Mouse (Mus musculus) heart, postnatal 36 days (tissue): ENCODE data around the gene Fabp3. TPM values are rescaled to one million over a fixed set of nuclear protein-coding genes. Genes with fewer than 3 reads are reported as not detected.

Experiments used
- DNase-seq, 2 experiments: peaks; one replicate each; pipeline ENCODE4 v3.0.0; 2021 to 2022
- intact Hi-C: fragments of 180-260 bp; cut with DNase I; formaldehyde crosslinking; loops from one replicate; pipeline ENCODE4 v1.15.1; 2025
- total RNA-seq, 2 experiments: library from RNA; stranded (reverse); gene quantifications; 2 replicates each; pipeline ENCODE4 v1.2.3; 2021

Fabp3 gene
- total RNA-seq, 2 experiments from 2014 or later = 6,013 to 6,518 TPM

- intact Hi-C loops = loop anchor here (1.0 kb wide), 2 partner anchors 28 to 93 kb away; no protein-coding TSS in a partner anchor
- DNase-seq = peak; percentile 75 to 82
Observed at GRCm38 (mm10) chr4:130292271-130292670, 16.1 kb upstream of the Fabp3 start.

- intact Hi-C loops = no loop called here
- no peak for DNase-seq
Observed at GRCm38 (mm10) chr4:130294513-130294912, 13.9 kb upstream of the Fabp3 start.

GRCm38 (mm10) chr4:130295047-130295745, 13.2 kb upstream of the Fabp3 start:
- intact Hi-C loops = no loop called here
- no peak for DNase-seq

GRCm38 (mm10) chr4:130296243-130296965, 12.0 kb upstream of the Fabp3 start:
- DNase-seq = no peak
- intact Hi-C loops = no loop called here

GRCm38 (mm10) chr4:130297123-130297529, 11.3 kb upstream of the Fabp3 start:
- peak in 1 of 2 experiments; percentile 14 for DNase-seq
- intact Hi-C loops = no loop called here

- DNase-seq = peak; percentile 58 to 74
- intact Hi-C loops = no loop called here
Observed at GRCm38 (mm10) chr4:130298877-130299628, 9.3 kb upstream of the Fabp3 start.

- intact Hi-C loops = no loop called here
- DNase-seq = peak in 1 of 2 experiments; percentile 33
Observed at GRCm38 (mm10) chr4:130299629-130300018, 8.8 kb upstream of the Fabp3 start.

- intact Hi-C loops = no loop called here
- DNase-seq = no peak
Observed at GRCm38 (mm10) chr4:130302285-130302870, 6.0 kb upstream of the Fabp3 start.

- intact Hi-C loops = no loop called here
- DNase-seq = no peak
Observed at GRCm38 (mm10) chr4:130304746-130305145, 3.6 kb upstream of the Fabp3 start.

GRCm38 (mm10) chr4:130306796-130307630, 1.4 kb upstream of the Fabp3 start:
- peak; percentile 46 to 66 for DNase-seq
- intact Hi-C loops = no loop called here

GRCm38 (mm10) chr4:130307851-130308230, 554 bp upstream of the Fabp3 start:
- DNase-seq = peak; percentile 57 to 64
- intact Hi-C loops = no loop called here

GRCm38 (mm10) chr4:130309254-130309653, 859 bp downstream of the Fabp3 start:
- intact Hi-C loops = no loop called here
- DNase-seq = no peak

- intact Hi-C loops = no loop called here
- DNase-seq = peak; percentile 41 to 46
Observed at GRCm38 (mm10) chr4:130312526-130312925, 4.1 kb downstream of the Fabp3 start.

GRCm38 (mm10) chr4:130313552-130313951, 5.2 kb downstream of the Fabp3 start:
- DNase-seq = no peak
- intact Hi-C loops = no loop called here

- peak in 1 of 2 experiments; percentile 36 for DNase-seq
- intact Hi-C loops = no loop called here
Observed at GRCm38 (mm10) chr4:130315771-130316527, 7.6 kb downstream of the Fabp3 start.

GRCm38 (mm10) chr4:130316691-130317090, 8.3 kb downstream of the Fabp3 start:
- no peak for DNase-seq
- intact Hi-C loops = no loop called here

GRCm38 (mm10) chr4:130318122-130318521, 9.7 kb downstream of the Fabp3 start:
- DNase-seq = no peak
- intact Hi-C loops = no loop called here

GRCm38 (mm10) chr4:130319564-130319963, 11.2 kb downstream of the Fabp3 start:
- no peak for DNase-seq
- intact Hi-C loops = no loop called here

- DNase-seq = no peak
Observed at GRCm38 (mm10) chr4:130321640-130322039, 13.2 kb downstream of the Fabp3 start.

More at GRCm38 (mm10) chr4:130321640-130322039, 13.2 kb downstream of the Fabp3 start:
- intact Hi-C loops = no loop called here
